Mouse (Mus musculus): ENCODE measurements around the gene Psapl1. TPM values are rescaled to one million over a fixed set of nuclear protein-coding genes. Genes with fewer than 3 reads are reported as not detected.

Psapl1 gene
- polyA plus RNA-seq (2012; rRNA removed; ENCODE audit: low replicate concordance): 0.06 and 15.7 TPM in 2 replicates

GRCm38 (mm10) chr5:36203916-36204315 is at the start of gene Psapl1:
Psapl1 (plus strand) TSS chr5:36204021.

Other genes with a start within 250 kb of the Psapl1 start
- 3.7 and 6.2 TPM in 2 replicates for gene Sorcs2, start 194.1 kb downstream of the Psapl1 start, polyA plus RNA-seq (2012; rRNA removed; ENCODE audit: low replicate concordance)

Measured in duodenum, adult 2 months (tissue).